In genomic region chr15:77955440-77956403, GRCm38 (mm10) we compare ENCODE assay signal across 8 mouse cellular contexts. TPM values are rescaled to one million over a fixed set of nuclear protein-coding genes. Genes with fewer than 3 reads are reported as not detected.
DNase-seq lines count a peak whose midpoint lies in the region; ATAC-seq and TF ChIP-seq lines count a peak whose summit lies in the region.

No protein-coding gene starts in this region.

- no peaks in the 10 kb centered on the region for H3K9me3 ChIP-seq in hindbrain, embryonic 11.5 days (ENCODE audit: control insufficient read depth, low read length)
- H3K9me3 ChIP-seq in liver, embryonic 16.5 days (replicated peaks; ENCODE audit: control insufficient read depth, low read length) = no peaks in the 10 kb centered on the region

- no peak for TF ChIP-seq POLR2A in small intestine, adult 2 months (IDR thresholded peaks at IDR 0.05; ENCODE audit: low read depth, low read length)

- intact Hi-C loops in gastrocnemius, postnatal 14 days (cut with DNase I; ENCODE audit: low total_unique reads) = no loop called here
- intact Hi-C loops in gastrocnemius, postnatal 36 days (cut with DNase I) = no loop called here

- H3K27ac ChIP-seq in hindbrain, embryonic 11.5 days (ENCODE audit: low read depth, low read length) = no peak overlapping the region
- no peak overlapping the region for H3K27ac ChIP-seq in liver, embryonic 16.5 days (ENCODE audit: low read length)
- H3K27ac ChIP-seq in small intestine, adult 2 months (ENCODE audit: insufficient read depth, low read depth, low read length) = no peak overlapping the region

- H3K9ac ChIP-seq in hindbrain, embryonic 11.5 days (ENCODE audit: low read depth, low read length) = peak overlapping the region; percentile 56
- H3K9ac ChIP-seq in liver, embryonic 16.5 days (ENCODE audit: low read depth, low read length) = peak overlapping the region; percentile 37; the same call in 1 of the 2 replicates

- H3K4me2 ChIP-seq in hindbrain, embryonic 11.5 days (replicated peaks; ENCODE audit: low read depth, low read length) = peak overlapping the region; percentile 84
- H3K4me2 ChIP-seq in liver, embryonic 16.5 days (ENCODE audit: low read depth, low read length) = peak overlapping the region; percentile 82

- 11% methylated on average over 52 of the region's 52 CpGs for WGBS in hindbrain, embryonic 11.5 days
- 16% methylated on average over 52 of the region's 52 CpGs for WGBS in liver, embryonic 16.5 days (ENCODE audit: insufficient replicate concordance)
- 14% methylated on average over 52 of the region's 52 CpGs for WGBS in small intestine, adult 2 months

- H3K36me3 ChIP-seq in hindbrain, embryonic 11.5 days (ENCODE audit: control insufficient read depth, insufficient read depth, low read length) = peaks cover 12% of the 10 kb centered on the region
- peaks cover 24% of the 10 kb centered on the region for H3K36me3 ChIP-seq in liver, embryonic 16.5 days (ENCODE audit: control insufficient read depth, insufficient read depth)
- H3K36me3 ChIP-seq in small intestine, adult 2 months (ENCODE audit: control insufficient read depth, insufficient read depth, low read length) = peaks cover 22% of the 10 kb centered on the region

- peaks cover 8% of the 10 kb centered on the region; the same call in 1 of the 2 replicates for H3K4me1 ChIP-seq in hindbrain, embryonic 11.5 days (replicated peaks; ENCODE audit: control insufficient read depth, insufficient read depth, low read length)
- H3K4me1 ChIP-seq in liver, embryonic 16.5 days (ENCODE audit: control insufficient read depth, low read depth, low read length) = peaks cover 20% of the 10 kb centered on the region
- peaks cover 14% of the 10 kb centered on the region for H3K4me1 ChIP-seq in small intestine, adult 2 months (ENCODE audit: control insufficient read depth, insufficient read depth, insufficient read length, low read length)

- DNase-seq in gastrocnemius, postnatal 14 days = peak; percentile 17
- DNase-seq in gastrocnemius, postnatal 36 days = no peak
- DNase-seq in CD4-positive helper T cell, adult 2 months (ENCODE audit: low read depth, low spot score) = peak; percentile 28
- peak; percentile 65 to 69 for DNase-seq in cerebellum, postnatal 10 days
- no peak for DNase-seq in hindbrain, embryonic 11.5 days (ENCODE audit: low spot score)
- no peak for DNase-seq in frontal cortex, postnatal 25 days (ENCODE audit: low spot score in 2 of 2)

- TF ChIP-seq CTCF in small intestine, adult 2 months (IDR thresholded peaks at IDR 0.05; ENCODE audit: extremely low read depth, insufficient read length, insufficient replicate concordance, low read depth, low read length) = no peak

- peaks cover 7% of the 10 kb centered on the region for H3K27me3 ChIP-seq in hindbrain, embryonic 11.5 days (ENCODE audit: control insufficient read depth, insufficient read depth, low read length)
- peaks cover 21% of the 10 kb centered on the region for H3K27me3 ChIP-seq in liver, embryonic 16.5 days (ENCODE audit: control insufficient read depth, insufficient read depth, low read depth, low read length)
- H3K27me3 ChIP-seq in small intestine, adult 2 months (ENCODE audit: control insufficient read depth, insufficient read depth, low read length) = peaks cover 5% of the 10 kb centered on the region; the same call in 1 of the 2 replicates

- peak; percentile 61 for ATAC-seq in hindbrain, embryonic 11.5 days (ENCODE audit: low FRiP score)
- peak; percentile 12; the same call in 1 of the 2 replicates for ATAC-seq in liver, embryonic 16.5 days (ENCODE audit: low read depth)

- H3K4me3 ChIP-seq in hindbrain, embryonic 11.5 days (ENCODE audit: low read depth, low read length) = peak overlapping the region; percentile 54
- peak overlapping the region; percentile 60 for H3K4me3 ChIP-seq in liver, embryonic 16.5 days (ENCODE audit: low read depth, low read length)
- peak overlapping the region; percentile 68 for H3K4me3 ChIP-seq in small intestine, adult 2 months (ENCODE audit: low read depth, low read length)

RNA-seq across cellular contexts. Expression of gene Foxred2, which starts 0.8 kb away (rescaled TPM):
- total RNA-seq in gastrocnemius, postnatal 14 days (2021) = 1 to 10 TPM; 1.2 to 1.6 TPM
- under 1 TPM; 0.64 to 0.87 TPM for total RNA-seq in gastrocnemius, postnatal 36 days (2021)
- 4.4 and 4.6 TPM in 2 replicates for polyA plus RNA-seq in hindbrain, embryonic 11.5 days (2014; fragmentation: Nextera tagmentation; extraction: Ambion mirVana)
- polyA plus RNA-seq in liver, embryonic 16.5 days (2015; fragmentation: Nextera tagmentation; extraction: Ambion mirVana) = 1.1 and 1.2 TPM in 2 replicates
- polyA plus RNA-seq in small intestine, adult 2 months (2012; rRNA removed) = 0.90 and 1.7 TPM in 2 replicates

RNA-seq across cellular contexts. Expression of gene Eif3d, which starts 14.9 kb away (rescaled TPM):
- 10 to 100 TPM; 67.7 to 73.6 TPM for total RNA-seq in gastrocnemius, postnatal 14 days (2021)
- 10 to 100 TPM; 52.9 to 53.9 TPM for total RNA-seq in gastrocnemius, postnatal 36 days (2021)
- 246 and 250 TPM in 2 replicates for polyA plus RNA-seq in hindbrain, embryonic 11.5 days (2014; fragmentation: Nextera tagmentation; extraction: Ambion mirVana)
- 119 and 125 TPM in 2 replicates for polyA plus RNA-seq in liver, embryonic 16.5 days (2015; fragmentation: Nextera tagmentation; extraction: Ambion mirVana)
- polyA plus RNA-seq in small intestine, adult 2 months (2012; rRNA removed) = 50.1 and 89.4 TPM in 2 replicates

RNA-seq across cellular contexts. Expression of gene Txn2, which starts 26.9 kb away (rescaled TPM):
- 100 to 1,000 TPM; 221 to 245 TPM for total RNA-seq in gastrocnemius, postnatal 14 days (2021)
- 100 to 1,000 TPM; 207 to 218 TPM for total RNA-seq in gastrocnemius, postnatal 36 days (2021)
- polyA plus RNA-seq in hindbrain, embryonic 11.5 days (2014; fragmentation: Nextera tagmentation; extraction: Ambion mirVana) = 251 and 253 TPM in 2 replicates
- 177 and 180 TPM in 2 replicates for polyA plus RNA-seq in liver, embryonic 16.5 days (2015; fragmentation: Nextera tagmentation; extraction: Ambion mirVana)
- 157 and 222 TPM in 2 replicates for polyA plus RNA-seq in small intestine, adult 2 months (2012; rRNA removed)

Comparison
In these comparisons a context has a peak if more than half of its experiments do, and no peak if none do; other contexts are left out.
1. DNase-seq: peak in gastrocnemius, postnatal 14 days (single experiment), CD4-positive helper T cell, adult 2 months (single experiment) and cerebellum, postnatal 10 days (2 of 2); none in gastrocnemius, postnatal 36 days (0 of 2), hindbrain, embryonic 11.5 days (single experiment) and frontal cortex, postnatal 25 days (0 of 2).
2. Peak in every context shown above with its lines, with median percentiles within 50 percentile points of each other: H3K4me3 ChIP-seq.